Mouse (Mus musculus) bone marrow macrophage, adult 2 months (primary cell): ENCODE measurements around the gene Hmmr.

ENCODE experiments used
- CTCF ChIP-seq: IDR thresholded peaks from 2 replicates; pipeline ENCODE4 v1.5.1; 2012; ENCODE audit warnings: low read depth, mild to moderate bottlenecking, low read length, moderate library complexity
- POLR2A ChIP-seq: IDR thresholded peaks from 2 replicates; pipeline ENCODE4 v1.6.1; 2012; ENCODE audit warnings: mild to moderate bottlenecking, low read depth, low read length, borderline replicate concordance

DNA sequence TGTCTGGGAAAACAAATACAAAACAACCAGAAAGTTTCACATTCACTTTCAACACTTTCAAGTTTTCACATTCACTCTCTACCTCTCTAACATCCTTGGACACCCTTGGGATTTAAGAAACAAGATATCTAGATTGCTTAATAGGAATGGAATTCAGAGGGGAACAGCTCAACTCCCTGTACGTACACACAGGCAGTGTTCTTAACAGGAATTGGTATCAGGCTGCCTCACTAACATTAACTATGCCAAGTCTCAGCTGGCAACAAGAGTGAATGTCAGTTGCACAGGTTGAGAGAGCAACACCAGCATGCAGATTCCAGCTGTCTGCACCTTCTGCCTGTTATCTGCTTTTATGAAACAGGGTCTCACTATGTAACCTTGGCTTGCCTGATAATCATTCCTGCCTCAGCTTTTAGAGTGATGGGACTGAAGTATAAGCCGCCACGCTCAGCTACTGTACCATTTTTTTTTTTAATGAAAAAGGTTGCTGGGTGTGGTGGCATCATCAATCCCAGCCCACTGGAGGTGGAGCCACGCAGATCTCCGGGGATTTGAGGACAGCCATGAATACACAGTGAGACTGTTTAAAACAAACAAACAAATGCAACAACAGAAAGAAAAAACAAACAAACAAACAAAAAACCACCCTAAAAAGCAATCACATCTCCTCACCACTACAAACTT, 42.6 kb downstream of the Hmmr start:
- no peak for TF ChIP-seq CTCF
- no peak for TF ChIP-seq POLR2A
